Comparison of ENCODE assay signal across 13 mouse cellular contexts in genomic region chr6:99241625-99242395, GRCm38 (mm10).
DNase-seq lines count a peak whose midpoint lies in the region; ATAC-seq and TF ChIP-seq lines count a peak whose summit lies in the region.
"Had no signal": no experiment of that assay in that cellular context is flagged by ENCODE, and none has a peak within 500 bp of the region (broad histone marks: within the 10 kb centered on the region; RNA-seq: fewer than 3 reads in every experiment).

No protein-coding gene starts in this region.

- H3K27ac ChIP-seq in stomach, embryonic 16.5 days (ENCODE audit: low read length) = peak overlapping the region; percentile 62; the same call in 1 of the 2 replicates
- H3K27ac ChIP-seq in stomach, postnatal 0 days (replicated peaks) = no peak overlapping the region
- H3K27ac ChIP-seq in hindbrain, embryonic 12.5 days = no peak overlapping the region
- H3K27ac ChIP-seq: embryonic facial prominence, embryonic 10.5 days had no signal

- H3K9me3 ChIP-seq in stomach, embryonic 16.5 days (replicated peaks; ENCODE audit: control insufficient read depth, low read length) = no peaks in the 10 kb centered on the region
- no peaks in the 10 kb centered on the region for H3K9me3 ChIP-seq in stomach, postnatal 0 days (ENCODE audit: control insufficient read depth, low read length)
- no peaks in the 10 kb centered on the region for H3K9me3 ChIP-seq in hindbrain, embryonic 12.5 days (replicated peaks)
- H3K9me3 ChIP-seq: embryonic facial prominence, embryonic 10.5 days had no signal

- TF ChIP-seq EP300 in stomach, postnatal 0 days (optimal IDR thresholded peaks at IDR 0.05) = no peak

- H3K4me3 ChIP-seq in stomach, embryonic 16.5 days (replicated peaks; ENCODE audit: low read length) = no peak overlapping the region
- no peak overlapping the region for H3K4me3 ChIP-seq in stomach, postnatal 0 days (ENCODE audit: low read depth, low read length)
- no peak overlapping the region for H3K4me3 ChIP-seq in hindbrain, embryonic 12.5 days
- H3K4me3 ChIP-seq: embryonic facial prominence, embryonic 10.5 days had no signal

- WGBS in stomach, embryonic 16.5 days = 90% methylated on average over 10 of the region's 10 CpGs
- 89% methylated on average over 10 of the region's 10 CpGs for WGBS in stomach, postnatal 0 days
- WGBS in hindbrain, embryonic 12.5 days = 95% methylated on average over 10 of the region's 10 CpGs

- H3K9ac ChIP-seq in stomach, embryonic 16.5 days (ENCODE audit: low read length) = no peak overlapping the region
- no peak overlapping the region for H3K9ac ChIP-seq in stomach, postnatal 0 days (ENCODE audit: low read length)
- no peak overlapping the region for H3K9ac ChIP-seq in hindbrain, embryonic 12.5 days

- H3K4me2 ChIP-seq in stomach, embryonic 16.5 days (ENCODE audit: low read depth, low read length) = no peak overlapping the region
- H3K4me2 ChIP-seq in stomach, postnatal 0 days (replicated peaks; ENCODE audit: low read depth) = no peak overlapping the region
- H3K4me2 ChIP-seq in hindbrain, embryonic 12.5 days (replicated peaks) = no peak overlapping the region

- TF ChIP-seq CTCF in stomach, postnatal 0 days (IDR thresholded peaks at IDR 0.05; ENCODE audit: low read depth) = no peak

- H3K36me3 ChIP-seq in stomach, embryonic 16.5 days (ENCODE audit: control insufficient read depth, insufficient read depth, low read length) = no peaks in the 10 kb centered on the region
- no peaks in the 10 kb centered on the region for H3K36me3 ChIP-seq in stomach, postnatal 0 days (ENCODE audit: control insufficient read depth, insufficient read depth, low read length)
- no peaks in the 10 kb centered on the region for H3K36me3 ChIP-seq in hindbrain, embryonic 12.5 days
- H3K36me3 ChIP-seq: embryonic facial prominence, embryonic 10.5 days had no signal

- no peak for DNase-seq in stomach, postnatal 0 days (ENCODE audit: low spot score)
- DNase-seq in naive thymus-derived CD4-positive, alpha-beta T cell, adult 2 months (ENCODE audit: low read depth) = peak; percentile 62
- DNase-seq in right cerebral cortex, postnatal 10 days (ENCODE audit: low spot score in 2 of 2) = no peak
- no peak for DNase-seq in right cerebral cortex, postnatal 36 days (ENCODE audit: low spot score in 2 of 2)
- DNase-seq in layer of hippocampus, postnatal 10 days (ENCODE audit: low spot score in 2 of 2) = no peak
- DNase-seq: cerebellum, adult 8-10 months; heart, postnatal 36 days had no signal

- H3K27me3 ChIP-seq in stomach, embryonic 16.5 days (ENCODE audit: control insufficient read depth, insufficient read depth, low read length) = no peaks in the 10 kb centered on the region
- no peaks in the 10 kb centered on the region for H3K27me3 ChIP-seq in stomach, postnatal 0 days (ENCODE audit: control insufficient read depth, insufficient read depth, low read length)
- H3K27me3 ChIP-seq in hindbrain, embryonic 12.5 days = no peaks in the 10 kb centered on the region

- ATAC-seq in stomach, embryonic 16.5 days (ENCODE audit: insufficient read depth, low FRiP score) = no peak
- ATAC-seq in stomach, postnatal 0 days (ENCODE audit: low FRiP score, low TSS enrichment) = no peak
- peak; percentile 98 for ATAC-seq in common myeloid progenitor, adult 5-6 weeks (replicated peaks; ENCODE audit: low read depth, poor library complexity, severe bottlenecking)
- no peak for ATAC-seq in hindbrain, embryonic 12.5 days (ENCODE audit: low FRiP score)
- ATAC-seq: intestine, postnatal 0 days; lung, postnatal 0 days had no signal

- no peaks in the 10 kb centered on the region for H3K4me1 ChIP-seq in stomach, embryonic 16.5 days (ENCODE audit: control insufficient read depth, insufficient read depth, low read length)
- no peaks in the 10 kb centered on the region for H3K4me1 ChIP-seq in stomach, postnatal 0 days (replicated peaks; ENCODE audit: control insufficient read depth, insufficient read depth)
- no peaks in the 10 kb centered on the region for H3K4me1 ChIP-seq in hindbrain, embryonic 12.5 days
- H3K4me1 ChIP-seq: embryonic facial prominence, embryonic 10.5 days had no signal
